Mouse (Mus musculus) forelimb bud, embryonic 11.5 days (tissue): ENCODE data around the gene D430041D05Rik.

Source experiments
- DNase-seq: peaks from one replicate; pipeline ENCODE4 v3.0.0-alpha.2; 2012; ENCODE audit warnings: low read depth, low spot score

D430041D05Rik gene

DNA sequence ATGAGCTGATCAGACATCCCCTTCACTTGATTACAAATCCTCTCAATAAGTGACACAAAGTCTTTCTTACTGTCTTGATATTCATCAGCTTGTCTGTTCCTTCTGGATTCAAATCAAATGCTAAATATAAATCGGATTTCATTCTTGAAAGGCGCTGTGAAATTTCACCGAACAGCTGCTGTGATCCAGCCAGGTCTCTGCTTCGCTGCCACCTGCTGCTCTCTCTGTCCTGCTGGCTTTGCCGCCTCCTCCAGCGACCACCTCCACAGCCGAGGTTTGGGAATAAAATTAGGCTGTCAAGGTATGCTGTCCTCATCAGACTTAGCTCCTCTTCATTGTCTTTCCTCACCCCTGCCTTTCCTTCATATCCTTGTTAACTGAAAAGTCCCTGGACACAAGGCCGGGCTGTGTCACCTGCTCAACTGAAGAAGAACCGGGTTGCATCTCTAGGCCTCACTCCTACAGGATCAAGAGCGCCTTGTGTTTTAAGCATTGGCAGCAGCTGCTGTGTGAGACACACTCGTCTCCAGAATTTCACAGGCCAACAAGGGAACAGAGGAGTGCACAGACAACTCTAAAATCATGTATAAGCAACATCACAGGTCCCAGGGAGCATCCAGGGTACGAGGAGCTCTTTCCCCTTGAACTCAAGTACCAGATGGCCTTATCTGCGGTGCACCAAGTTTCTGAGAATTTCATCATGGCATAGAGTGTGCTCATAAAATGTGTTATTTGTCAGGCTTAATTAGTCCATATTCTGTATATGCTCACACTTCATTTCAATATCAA lies 59.2 kb downstream of the D430041D05Rik start:
- no peak for DNase-seq

DNA sequence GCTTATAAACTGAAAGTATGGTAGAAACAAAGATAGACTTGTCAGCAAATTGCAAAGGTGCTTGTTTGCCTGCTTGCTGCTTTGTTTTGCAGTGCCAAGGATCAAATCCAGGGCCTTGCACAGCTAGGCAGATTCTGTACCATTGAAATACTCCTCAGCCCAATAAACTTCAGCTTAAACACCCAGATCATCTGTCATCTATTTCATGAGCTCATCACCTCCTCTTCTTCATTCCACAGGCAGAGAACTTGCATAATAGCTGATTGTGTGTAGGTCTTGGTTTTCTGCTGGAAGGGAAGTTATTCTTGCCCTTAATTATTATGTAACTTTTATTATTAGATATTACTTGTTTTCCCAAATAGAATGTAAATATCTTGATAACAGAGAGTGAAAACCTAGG lies 73.2 kb downstream of the D430041D05Rik start:
- no peak for DNase-seq

DNA sequence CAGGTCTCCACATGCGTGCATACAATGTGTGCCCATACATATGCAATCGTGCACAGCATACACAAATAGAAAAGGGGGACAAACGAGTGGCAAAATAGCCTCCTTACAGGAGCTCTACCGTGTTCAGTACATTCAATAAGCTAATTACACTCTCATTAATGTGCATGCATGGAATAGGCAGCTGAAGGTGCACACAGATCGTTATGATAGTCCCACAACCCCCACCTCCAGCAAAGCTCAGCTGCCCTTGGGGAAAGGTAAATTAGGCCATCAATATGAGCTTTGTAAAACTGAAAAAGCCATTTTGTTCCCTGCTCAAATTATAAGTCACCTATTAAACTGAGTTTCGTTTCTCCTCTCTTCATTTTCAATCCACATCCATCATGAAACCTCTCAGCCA lies 75.0 kb downstream of the D430041D05Rik start:
- no peak for DNase-seq

DNA sequence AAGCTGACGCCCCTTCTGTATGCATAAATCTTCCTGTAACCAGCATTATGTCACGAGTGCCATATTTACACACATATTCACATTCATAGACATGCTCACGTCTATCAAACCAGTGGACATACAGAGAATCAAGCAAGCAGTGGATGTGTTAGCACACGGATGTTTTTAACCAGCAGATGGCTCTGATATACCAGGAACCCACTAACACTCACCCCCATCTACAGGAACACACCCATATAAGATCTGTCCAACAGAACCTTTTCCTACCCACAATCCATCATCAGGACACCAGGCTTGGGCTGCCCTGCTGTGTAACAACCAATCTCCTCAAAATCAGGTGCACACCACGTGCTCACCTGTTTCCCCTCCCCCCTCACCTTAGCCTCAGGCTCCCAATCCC lies 76.9 kb downstream of the D430041D05Rik start:
- DNase-seq, result no peak

DNA sequence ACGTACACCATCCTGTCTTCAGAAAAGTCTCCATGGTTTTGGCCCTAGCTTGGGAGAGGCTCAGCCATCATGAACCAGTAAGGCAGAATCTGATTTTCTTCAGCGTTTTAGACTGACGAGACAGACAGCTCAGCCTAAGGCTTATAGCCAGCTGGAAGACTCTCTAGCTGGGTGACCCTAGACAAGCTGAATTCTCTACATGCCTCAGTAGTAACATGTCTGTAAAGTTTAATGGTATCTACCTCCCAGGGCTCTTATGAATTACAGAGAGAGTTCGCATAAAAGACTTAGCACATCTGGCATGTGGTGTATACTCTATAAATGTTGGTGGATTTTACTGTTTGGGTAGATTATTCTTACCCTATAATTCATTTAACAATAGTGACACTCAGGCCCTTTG lies 78.1 kb downstream of the D430041D05Rik start:
- no peak for DNase-seq

DNA sequence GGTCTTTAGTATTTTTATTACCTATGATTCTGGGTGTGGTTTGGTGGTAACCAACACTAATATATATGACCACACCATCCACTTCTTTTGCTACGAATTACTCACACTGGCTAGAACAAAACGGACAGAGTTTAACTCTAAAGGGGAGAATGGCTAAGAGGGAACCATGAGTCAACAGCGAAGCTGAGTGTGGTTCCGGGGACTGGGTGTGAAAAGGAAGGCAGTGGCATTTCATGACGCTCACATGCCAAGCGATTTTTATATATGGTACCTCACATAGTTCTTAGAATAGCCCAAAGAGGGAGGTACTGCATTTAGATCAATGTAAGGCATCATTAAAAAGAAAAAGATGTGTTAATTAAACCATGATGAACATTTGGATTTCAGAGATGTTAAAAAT lies 79.6 kb downstream of the D430041D05Rik start:
- no peak for DNase-seq

DNA sequence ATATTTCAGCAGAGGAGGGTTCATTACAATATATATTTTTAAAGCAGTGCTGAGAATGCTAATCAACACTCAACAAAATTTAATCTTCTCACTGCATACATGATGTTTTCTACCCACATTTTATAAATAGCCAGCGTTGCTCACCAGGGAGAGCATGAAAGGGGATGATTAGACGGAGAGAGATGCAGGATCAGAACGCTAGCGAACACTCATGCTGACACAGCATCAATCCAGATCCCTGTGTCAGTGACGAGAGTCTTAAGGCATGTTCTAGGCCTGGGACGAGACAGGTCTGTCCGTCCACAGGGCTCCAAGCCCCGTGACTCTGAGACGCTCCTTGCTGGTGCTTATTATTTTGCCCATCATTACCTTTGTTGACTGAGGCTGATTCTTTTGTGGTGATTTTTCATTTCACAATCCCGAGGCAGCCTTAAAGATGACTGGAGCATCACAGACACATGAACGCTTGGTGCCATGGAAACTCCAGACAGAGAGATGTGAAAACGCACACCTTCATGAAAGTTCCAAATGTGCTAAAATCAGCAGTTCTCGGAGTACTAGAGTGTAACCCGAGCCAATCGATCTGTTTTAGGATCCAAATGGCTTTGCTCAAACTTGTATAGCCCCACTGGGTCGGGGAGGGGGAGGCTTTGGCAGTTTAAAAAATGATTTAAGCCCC lies 83.6 kb downstream of the D430041D05Rik start:
- DNase-seq, result no peak

DNA sequence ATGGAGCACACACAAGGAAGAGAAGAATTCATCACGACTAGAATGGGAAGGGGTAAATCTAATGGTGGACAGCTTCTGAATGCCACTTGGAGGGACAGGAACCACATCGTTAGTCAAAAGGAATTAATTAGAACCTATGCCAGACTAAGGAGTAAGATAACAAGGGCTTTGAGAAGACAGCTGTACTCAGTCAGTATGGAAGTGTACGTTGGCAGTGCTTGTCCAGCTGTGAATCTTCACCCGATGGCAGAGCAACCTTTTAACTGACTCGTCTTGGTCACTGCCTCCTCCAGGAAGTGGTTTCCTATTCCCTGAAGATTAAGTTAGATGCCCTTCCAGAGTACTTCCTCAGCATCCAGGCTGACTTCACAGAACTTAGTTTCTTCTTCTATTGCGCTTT lies 87.0 kb downstream of the D430041D05Rik start:
- no peak for DNase-seq

DNA sequence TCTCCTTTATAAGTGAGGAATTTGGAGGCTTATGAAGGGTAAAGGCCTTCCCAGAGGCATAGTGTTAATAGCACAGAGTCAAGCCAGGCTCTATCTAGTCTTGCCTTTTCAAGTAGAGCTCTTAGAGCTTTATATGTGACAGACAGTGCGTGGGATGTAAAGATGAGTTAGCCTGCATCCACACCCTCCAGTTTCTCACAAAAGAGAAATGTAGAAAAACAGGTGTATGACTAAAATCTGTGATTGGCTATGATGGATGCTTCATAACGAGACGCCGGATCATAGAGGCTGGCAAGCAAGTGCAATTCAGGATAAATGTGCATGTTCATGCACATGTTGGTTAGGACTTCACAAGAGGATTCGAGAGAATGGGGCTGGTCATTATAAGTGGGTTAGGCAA lies 87.5 kb downstream of the D430041D05Rik start:
- DNase-seq, result no peak

DNA sequence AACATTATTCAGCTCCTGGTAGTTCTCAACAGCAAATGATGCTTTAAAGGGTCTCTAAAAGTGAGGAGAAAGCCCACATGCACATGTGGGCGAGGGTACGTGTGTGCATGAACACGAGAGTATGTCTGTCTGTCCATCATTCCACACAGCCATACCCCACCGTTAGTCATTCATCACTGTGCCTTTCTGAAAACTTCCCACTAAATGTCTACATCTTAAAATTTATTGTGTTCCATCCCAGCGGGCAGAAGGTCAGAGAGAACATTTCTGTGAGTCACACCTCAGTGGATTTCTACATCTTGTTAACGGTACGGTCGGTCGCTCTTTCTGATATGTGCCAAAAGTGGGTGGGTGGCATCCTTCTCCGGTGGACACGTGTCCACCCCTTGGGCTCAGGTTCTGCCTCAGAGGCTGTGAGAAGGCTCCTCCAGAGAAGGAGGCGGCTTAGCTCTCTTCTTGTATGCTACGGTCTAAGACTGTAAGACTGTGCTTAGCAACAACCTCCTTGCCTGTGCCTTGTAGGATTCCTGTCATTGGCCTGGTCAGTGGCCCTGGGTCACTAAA lies 90.7 kb downstream of the D430041D05Rik start:
- DNase-seq, result no peak

DNA sequence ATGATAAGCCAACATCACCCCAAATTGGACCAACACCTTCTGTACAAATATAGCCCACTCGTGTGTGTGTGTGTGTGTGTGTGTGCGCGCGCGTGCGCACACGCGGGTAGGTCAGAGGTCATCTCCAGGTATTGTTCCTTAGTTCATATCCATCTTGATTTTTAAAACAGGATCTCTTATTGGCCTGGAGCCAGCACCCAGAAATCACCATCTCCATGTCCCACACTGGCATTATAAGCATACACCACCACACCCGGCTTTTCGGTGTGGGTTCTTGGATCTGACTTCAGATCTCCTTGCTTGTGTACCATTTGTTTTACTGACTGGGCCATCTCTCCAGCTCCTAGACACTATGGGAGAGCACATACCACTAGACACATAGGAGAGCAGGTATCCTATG lies 91.4 kb downstream of the D430041D05Rik start:
- DNase-seq, result no peak

DNA sequence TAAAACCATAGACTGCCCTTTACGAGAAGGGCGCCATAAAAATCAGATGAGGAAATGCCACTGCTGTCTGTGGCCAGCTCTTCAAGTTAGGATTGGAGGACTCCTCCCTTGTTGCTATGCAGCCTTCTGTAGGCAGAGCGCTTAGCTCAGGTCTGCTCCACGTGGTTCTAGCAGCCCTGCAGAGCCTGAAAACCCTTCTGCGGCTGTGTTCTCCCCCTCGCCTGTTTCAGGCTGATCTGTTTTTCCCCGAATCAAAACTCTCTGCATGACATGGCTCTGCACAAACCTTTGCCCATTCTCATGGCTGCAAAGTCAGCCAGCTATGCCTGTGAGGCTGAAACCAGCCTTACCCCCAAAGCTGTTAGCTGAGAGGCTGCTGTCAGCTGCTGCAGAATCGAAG lies 91.9 kb downstream of the D430041D05Rik start:
- DNase-seq, result no peak

DNA sequence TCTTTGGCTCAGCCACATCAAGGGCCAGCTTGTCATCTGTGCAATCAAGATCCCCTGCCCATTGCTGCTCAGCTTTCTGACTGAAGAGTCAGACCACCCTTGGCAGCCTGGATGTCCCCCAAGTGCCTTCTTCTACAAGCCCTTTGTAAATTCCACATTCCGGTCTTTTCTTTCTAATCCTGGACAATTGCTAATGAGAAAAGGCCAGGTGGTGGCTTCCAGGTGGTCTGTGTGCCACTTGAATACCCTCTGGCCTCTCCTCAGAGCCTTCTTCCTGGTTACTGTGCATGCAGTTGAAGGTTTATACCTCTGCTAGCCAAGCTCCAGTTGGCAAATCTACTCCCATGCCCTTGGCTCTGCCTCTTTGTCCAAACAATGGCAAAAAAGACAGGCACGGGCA lies 92.6 kb downstream of the D430041D05Rik start:
- DNase-seq, result no peak

DNA sequence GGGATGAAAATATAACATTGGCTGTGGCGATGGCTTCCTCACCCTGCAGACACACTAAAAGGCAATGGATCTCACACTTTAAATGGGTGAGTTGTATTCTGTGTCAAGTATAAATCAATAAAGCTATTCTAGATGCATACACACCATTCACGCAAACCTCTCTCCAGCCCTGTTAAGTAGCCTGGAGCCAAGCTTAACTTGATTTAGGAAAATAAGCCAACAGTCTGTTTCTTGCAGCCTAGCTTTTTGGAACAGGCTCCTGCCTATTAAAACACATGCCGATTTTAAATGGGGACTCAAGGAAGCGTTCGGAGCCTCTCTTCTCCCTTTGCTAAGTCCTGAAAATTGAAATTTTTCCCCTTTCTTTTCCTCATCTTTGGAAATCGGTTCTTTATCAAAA lies 93.2 kb downstream of the D430041D05Rik start:
- DNase-seq, result no peak

DNA sequence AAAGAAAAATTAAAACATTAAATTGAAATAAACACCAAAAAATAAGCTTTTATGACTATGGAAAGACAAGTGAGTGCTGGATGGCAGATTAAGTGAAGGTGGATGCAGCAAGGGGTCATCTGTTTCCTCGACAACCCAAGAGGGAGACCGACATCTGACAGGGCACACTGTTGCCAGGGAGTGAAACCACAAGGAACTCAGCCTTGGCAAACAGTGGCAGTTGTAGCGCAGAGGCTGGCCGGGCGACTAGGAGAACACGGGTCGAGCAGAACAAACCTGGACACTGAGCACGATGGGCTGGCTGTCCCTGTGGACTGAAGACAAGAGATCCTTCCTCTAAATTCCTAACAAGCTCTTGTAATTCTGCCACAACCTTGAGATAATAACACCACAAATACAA lies 94.3 kb downstream of the D430041D05Rik start:
- no peak for DNase-seq

DNA sequence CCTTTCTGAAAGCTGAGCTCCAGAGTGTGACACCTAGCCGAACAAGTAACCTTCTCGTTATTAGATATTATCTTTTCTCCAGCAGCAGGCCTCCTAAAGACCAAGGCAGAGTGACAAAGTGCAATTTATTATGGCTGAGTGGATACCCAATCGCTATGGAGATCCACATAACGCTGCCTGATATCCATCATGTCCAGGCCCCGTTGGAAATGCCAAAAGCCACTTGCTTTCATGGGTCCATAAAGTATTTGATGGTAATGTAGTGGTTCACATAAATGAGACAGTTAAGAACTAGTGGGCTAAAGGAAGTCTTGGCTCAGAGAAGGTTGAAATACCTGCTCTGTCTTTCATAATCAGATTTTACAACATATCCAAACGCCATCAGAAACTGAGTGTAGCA lies 97.6 kb downstream of the D430041D05Rik start:
- no peak for DNase-seq

DNA sequence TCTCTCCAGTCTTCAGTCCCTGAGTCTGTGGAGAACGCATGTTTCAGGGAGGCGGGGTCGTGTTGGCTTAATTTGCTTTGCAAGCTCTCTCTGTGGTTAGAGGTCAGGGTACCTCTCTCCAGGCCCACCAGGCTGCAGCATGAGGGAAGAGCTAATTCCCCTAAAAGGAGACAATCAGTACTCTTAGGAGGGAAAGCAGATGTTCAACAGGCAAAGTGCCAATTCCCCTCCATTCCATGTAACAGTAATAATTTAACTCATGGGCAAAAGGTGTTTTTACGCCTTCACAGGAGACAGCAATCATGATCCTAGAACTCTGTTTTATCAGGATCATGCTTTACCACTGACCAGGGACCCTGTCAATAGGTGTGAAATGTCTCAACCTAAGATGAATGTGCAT lies 103.7 kb downstream of the D430041D05Rik start:
- no peak for DNase-seq

DNA sequence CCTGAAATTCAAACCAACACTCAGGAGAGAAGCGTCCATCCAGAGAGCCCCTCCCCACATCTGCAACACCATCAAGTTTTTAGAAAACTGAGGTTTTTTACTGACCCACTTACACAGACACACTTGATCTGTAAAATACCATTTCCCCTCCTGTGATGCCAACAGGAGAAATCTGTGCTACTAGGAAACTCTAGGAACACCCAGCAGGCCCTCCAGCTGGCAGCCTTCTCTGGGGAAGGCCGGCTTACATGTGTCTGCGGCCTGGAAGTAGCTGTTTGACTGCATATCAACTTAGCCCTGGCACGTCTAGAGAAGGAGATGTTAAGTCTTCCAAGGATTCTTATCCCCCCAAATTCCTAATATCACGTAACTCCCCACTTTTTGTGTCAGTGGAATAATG lies 105.1 kb downstream of the D430041D05Rik start:
- DNase-seq, result no peak

DNA sequence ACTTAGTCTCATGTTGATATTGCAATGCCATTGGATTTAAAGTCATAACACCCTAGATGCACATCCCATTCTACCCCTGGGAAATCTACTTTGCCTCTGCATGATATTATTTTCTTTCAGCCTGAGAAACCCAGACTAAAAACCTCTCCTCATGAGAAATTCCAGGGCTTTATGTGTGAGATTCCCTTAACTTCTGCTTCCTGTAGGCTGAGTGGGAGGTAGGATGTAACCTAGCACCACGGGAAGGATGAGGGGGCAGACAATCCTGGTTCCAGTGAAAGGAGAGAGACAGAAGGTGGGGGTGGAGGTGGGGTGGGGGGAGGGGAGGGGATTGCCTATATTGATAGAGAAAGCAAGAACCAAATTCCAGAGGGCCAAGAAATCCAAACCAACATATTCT lies 110.9 kb downstream of the D430041D05Rik start:
- no peak for DNase-seq

DNA sequence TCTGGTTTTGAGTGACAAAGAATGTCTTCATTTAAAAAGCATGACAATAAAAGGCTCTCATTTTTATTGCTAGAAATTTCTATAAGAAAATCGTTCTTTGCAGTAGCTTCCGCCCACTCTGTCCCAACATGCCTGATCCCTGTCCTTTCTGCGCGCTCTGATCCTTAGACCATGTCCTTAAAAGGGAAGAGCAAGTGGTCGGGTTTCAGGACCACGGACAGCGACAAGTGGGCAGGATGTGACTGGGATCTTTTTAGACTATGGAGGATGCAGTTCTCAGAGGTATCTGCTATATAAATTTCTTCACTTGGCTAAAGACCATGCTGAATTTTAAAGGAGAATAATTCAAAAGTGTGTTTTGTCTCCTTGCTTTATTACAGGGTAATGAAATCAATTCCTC lies 111.7 kb downstream of the D430041D05Rik start:
- peak; percentile 88 for DNase-seq

DNA sequence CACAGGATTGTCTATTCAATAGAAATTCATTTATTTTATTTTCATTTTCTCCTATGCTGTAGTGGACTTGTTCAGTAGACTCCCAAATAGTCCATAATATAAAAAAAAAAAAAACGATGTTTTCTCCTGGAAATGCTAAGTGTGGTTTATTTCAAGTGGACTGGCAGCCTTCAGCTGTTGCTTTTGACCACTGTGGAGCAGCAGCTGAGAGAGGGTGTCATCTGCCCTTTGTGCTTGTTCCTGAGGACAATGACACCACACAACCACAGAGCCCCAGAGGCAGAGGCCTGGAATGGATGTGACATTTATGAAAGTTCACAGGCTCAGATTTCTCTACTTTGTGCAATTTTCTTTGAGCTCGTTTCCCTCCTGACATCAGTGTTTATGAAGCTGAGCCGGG lies 124.0 kb downstream of the D430041D05Rik start:
- no peak for DNase-seq

DNA sequence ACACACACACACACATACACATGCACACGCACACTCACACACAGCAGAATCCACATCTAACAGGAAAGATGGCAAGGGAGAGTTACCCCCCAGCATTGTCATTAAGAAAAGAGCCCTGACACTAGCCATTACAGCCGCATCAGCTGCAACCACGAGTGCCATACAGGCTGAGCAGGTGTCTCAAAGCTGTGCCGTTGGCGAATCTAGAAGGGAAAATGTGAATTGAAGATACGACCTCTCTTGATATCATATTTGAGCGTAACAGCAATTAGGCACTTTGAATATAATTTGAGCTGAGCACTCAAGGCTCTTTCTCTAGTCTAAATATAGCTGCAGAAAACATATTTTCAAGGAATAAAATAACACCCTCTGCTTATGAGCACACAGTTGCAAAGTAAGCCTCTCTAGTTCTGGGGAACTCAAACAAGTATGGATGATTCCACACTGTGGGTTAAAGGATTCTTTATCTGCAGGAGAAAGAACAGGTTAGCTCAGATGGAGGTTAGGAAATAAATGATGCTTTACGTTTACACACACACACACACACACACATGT lies 127.3 kb downstream of the D430041D05Rik start:
- no peak for DNase-seq

DNA sequence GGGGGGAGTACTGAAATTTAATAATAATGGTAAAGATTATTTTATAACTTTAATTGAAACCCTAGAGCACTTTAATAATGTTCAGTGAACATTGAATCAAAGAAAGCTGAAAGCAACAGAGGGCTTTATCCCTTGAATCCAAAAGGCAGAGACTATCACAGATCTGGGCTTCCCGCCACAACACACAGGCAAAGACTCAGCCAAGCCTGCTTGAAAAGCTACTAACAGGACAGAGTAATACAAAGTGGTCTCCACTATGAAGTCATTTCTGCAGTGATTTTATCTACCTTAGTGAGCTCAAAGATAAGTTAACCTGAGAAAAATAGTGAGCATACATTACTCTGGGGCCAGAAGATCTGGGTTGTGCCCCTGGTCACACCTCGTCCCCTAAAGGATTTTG lies 128.0 kb downstream of the D430041D05Rik start:
- no peak for DNase-seq
